Mouse (Mus musculus) erythroblast, adult 5-6 weeks (primary cell): Measurements from ENCODE around the gene Kir3dl2. TPM values are rescaled to one million over a fixed set of nuclear protein-coding genes. Genes with fewer than 3 reads are reported as not detected.
"Not testable (repeated sequence)": the region's sequence is repeated elsewhere in the genome, so short reads cannot be mapped to it uniquely, and the experiment has no call there.

Experiments used
- ATAC-seq: replicated peaks from 2 replicates; pipeline ENCODE4 v1.8.0; 2016; ENCODE audit warnings: moderate number of reproducible peaks, mild to moderate bottlenecking, moderate TSS enrichment, inconsistent platforms; ENCODE audit not compliant: poor library complexity, low FRiP score, severe bottlenecking
- total RNA-seq, 2 experiments: library from RNA; stranded (forward) in 1 of 2; stranded (reverse) in 1 of 2; fragments of 150-400 nt in 1 of 2; fragments of 200-764, 138-1000 nt in 1 of 2; gene quantifications; 2 replicates each; pipeline versions ENCODE4 v1.2.3 to v1.2.4; 2015 to 2017; ENCODE audit warnings: low replicate concordance in 2 of 2

Gene Kir3dl2
- total RNA-seq (2015; ENCODE audit: low replicate concordance) (not detected in 2 replicates), total RNA-seq (2017; ENCODE audit: low replicate concordance) (not detected in 2 replicates)

DNA sequence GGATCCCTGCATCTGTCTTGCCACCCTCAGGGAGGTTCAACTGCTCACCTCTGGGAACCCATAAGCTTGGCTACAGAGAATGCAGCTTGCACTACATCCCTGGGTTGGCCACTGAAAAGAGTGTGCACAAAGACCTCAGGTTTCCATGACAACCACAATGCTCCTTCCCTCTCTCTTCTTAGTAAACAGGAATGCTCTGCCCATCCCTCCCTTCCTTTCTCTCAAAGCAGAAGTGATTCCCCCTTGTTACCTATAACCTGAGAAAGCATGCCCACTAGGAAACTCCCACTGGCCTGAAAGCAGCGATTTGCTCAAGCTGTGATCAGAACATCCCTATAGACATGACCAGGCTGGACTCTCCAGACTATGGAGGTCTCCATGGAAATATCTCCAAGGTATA lies at the start of gene Kir3dl2:
Gene Kir3dl2 (minus strand): TSS at position 101 of the 400 bp plus-strand sequence.
- not testable (repeated sequence) for ATAC-seq

DNA sequence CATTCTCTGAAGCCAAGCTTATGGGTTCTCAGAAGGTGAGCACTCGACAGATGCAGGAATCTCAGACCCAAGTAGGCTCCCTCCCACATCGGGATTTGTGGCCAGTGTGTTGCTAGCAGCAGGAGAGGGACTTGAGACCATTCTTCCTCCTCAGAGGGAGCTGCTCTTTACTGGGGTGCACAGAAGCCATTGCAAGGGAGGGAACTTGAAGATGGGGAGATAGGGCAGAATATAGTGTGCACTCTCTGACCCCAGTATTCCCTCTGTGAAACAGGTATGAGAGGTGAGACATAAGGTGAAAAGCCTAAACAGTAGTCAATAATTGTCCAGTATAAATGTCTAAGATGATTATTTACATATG lies 47.0 kb upstream of the Kir3dl2 start:
- no peak for ATAC-seq

DNA sequence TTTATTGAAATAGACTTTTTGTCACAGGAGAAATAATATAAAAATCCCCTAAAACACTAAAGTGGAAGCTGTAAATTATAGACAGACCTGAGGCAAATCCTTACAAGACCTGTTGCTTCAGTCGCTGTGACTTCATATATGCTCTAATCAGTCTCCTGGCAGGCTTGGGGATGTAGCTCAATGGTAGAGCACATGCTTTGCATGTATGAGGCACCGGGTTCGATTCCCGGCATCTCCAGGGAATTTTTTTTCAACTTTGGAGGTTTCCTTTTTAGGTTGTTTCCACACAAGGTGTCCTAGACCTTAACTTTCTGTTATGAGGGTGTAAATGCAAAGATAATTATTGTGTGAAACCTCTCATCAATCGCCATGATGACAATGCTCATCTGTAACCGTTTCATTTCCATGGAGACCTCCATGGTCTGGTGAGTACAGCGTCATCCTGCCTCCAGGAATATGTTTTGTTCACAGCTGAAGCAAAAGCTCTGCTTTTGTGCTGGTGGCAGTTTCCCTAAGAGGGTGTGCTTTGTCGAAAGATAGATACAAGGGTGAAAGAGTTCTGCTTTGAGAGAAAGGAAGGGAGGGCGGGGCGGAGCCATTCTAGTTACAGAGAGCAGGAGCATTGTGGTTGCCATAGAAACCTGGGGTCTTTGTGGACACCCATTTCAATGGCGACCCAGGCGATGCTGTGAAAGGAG lies 46.5 kb upstream of the Kir3dl2 start, which contains the start of gene Tceal3:
Gene Tceal3 (plus strand): TSS at position 644 of the 698 bp plus-strand sequence.
- no peak for ATAC-seq

- no peak for ATAC-seq
Observed at GRCm38 (mm10) chrX:136584617-136585016, 40.8 kb upstream of the Kir3dl2 start.

DNA sequence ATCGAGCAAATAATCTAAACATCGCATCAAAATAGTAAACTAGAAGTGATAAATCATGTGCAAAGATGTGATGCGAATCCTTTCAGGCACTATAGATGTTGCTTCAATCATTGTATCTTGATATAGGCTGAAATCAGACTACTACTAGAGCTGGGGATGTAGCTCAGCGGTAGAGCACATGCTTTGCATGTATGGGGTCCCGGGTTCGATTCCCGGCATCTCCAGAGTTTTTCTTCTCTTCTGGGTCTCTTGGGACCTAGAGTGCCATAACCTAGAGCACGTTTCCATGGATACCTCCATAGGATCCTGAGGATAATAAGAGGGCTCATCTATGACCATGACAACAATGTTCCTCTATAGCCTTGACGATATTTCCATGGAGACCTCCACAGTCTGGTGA lies 25.2 kb upstream of the Kir3dl2 start:
- not testable (repeated sequence) for ATAC-seq

- ATAC-seq = not testable (repeated sequence)
Observed at GRCm38 (mm10) chrX:136517699-136518098, 26.2 kb downstream of the Kir3dl2 start, which contains the start of gene Kir3dl1. Kir3dl1 (plus strand) TSS chrX:136517999.

Other genes starting within 250 kb of the Kir3dl2 start
- not detected in 2 replicates for gene Kir3dl1, start 26.1 kb downstream of the Kir3dl2 start, total RNA-seq (2015; ENCODE audit: low replicate concordance)
- not detected in 2 replicates for gene Kir3dl1, start 26.1 kb downstream of the Kir3dl2 start, total RNA-seq (2017; ENCODE audit: low replicate concordance)
- gene Tceal3, start 46.8 kb upstream of the Kir3dl2 start, total RNA-seq (2015; ENCODE audit: low replicate concordance) = not detected in 2 replicates
- 1.8 TPM in 1 of 2 replicates, not detected in the other for gene Tceal3, start 46.8 kb upstream of the Kir3dl2 start, total RNA-seq (2017; ENCODE audit: low replicate concordance)
- not detected in 2 replicates for gene Tceal1, start 163.9 kb upstream of the Kir3dl2 start, total RNA-seq (2015; ENCODE audit: low replicate concordance)
- gene Tceal1, start 163.9 kb upstream of the Kir3dl2 start, total RNA-seq (2017; ENCODE audit: low replicate concordance) = 0.28 TPM in 1 of 2 replicates, not detected in the other
- 42.1 and 57.5 TPM in 2 replicates for gene Morf4l2, start 199.6 kb upstream of the Kir3dl2 start, total RNA-seq (2015; ENCODE audit: low replicate concordance)
- gene Morf4l2, start 199.6 kb upstream of the Kir3dl2 start, total RNA-seq (2017; ENCODE audit: low replicate concordance) = 120 and 125 TPM in 2 replicates
- gene Glra4, start 236.1 kb upstream of the Kir3dl2 start, total RNA-seq (2015; ENCODE audit: low replicate concordance) = not detected in 2 replicates
- not detected in 2 replicates for gene Glra4, start 236.1 kb upstream of the Kir3dl2 start, total RNA-seq (2017; ENCODE audit: low replicate concordance)